Mouse (Mus musculus): ENCODE measurements around the gene Atad5.

- TF ChIP-seq FLI1 (IDR thresholded peaks at IDR 0.05; ENCODE audit: low read length), result no peak
- no peak for TF ChIP-seq GATA1 (IDR thresholded peaks at IDR 0.05; ENCODE audit: borderline replicate concordance, low read length)
Observed at GRCm38 (mm10) chr11:80104407-80104806, 15.2 kb downstream of the Atad5 start.
